9 mouse cellular contexts compared by ENCODE assay signal in genomic region chr7:6126690-6127448, GRCm38 (mm10). TPM values are rescaled to one million over a fixed set of nuclear protein-coding genes. Genes with fewer than 3 reads are reported as not detected.
DNase-seq lines count a peak whose midpoint lies in the region; ATAC-seq and TF ChIP-seq lines count a peak whose summit lies in the region.
"Had no signal": no experiment of that assay in that cellular context is flagged by ENCODE, and none has a peak within 500 bp of the region (broad histone marks: within the 10 kb centered on the region; RNA-seq: fewer than 3 reads in every experiment).

No protein-coding gene starts in this region.

- H3K27me3 ChIP-seq in heart, embryonic 16.5 days (ENCODE audit: control insufficient read depth, insufficient read depth, low read length) = no peaks in the 10 kb centered on the region
- no peaks in the 10 kb centered on the region for H3K27me3 ChIP-seq in liver, embryonic 13.5 days
- H3K27me3 ChIP-seq in neural tube, embryonic 11.5 days (ENCODE audit: control insufficient read depth, insufficient read depth, low read length) = no peaks in the 10 kb centered on the region
- no peaks in the 10 kb centered on the region for H3K27me3 ChIP-seq in stomach, embryonic 16.5 days (ENCODE audit: control insufficient read depth, insufficient read depth, low read length)
- H3K27me3 ChIP-seq: embryonic facial prominence, embryonic 13.5 days had no signal

- H3K27ac ChIP-seq in heart, embryonic 16.5 days (ENCODE audit: low read length) = no peak overlapping the region
- no peak overlapping the region for H3K27ac ChIP-seq in liver, embryonic 13.5 days
- H3K27ac ChIP-seq in neural tube, embryonic 11.5 days (ENCODE audit: low read depth, low read length) = no peak overlapping the region
- H3K27ac ChIP-seq in stomach, embryonic 16.5 days (ENCODE audit: low read length) = no peak overlapping the region
- H3K27ac ChIP-seq: embryonic facial prominence, embryonic 13.5 days had no signal

- peaks cover 9% of the 10 kb centered on the region for H3K36me3 ChIP-seq in heart, embryonic 16.5 days (ENCODE audit: control insufficient read depth, insufficient read depth)
- H3K36me3 ChIP-seq in liver, embryonic 13.5 days = peaks cover 4% of the 10 kb centered on the region
- peaks cover 1% of the 10 kb centered on the region; the same call in 1 of the 2 replicates for H3K36me3 ChIP-seq in neural tube, embryonic 11.5 days (ENCODE audit: control insufficient read depth, insufficient read depth, low read length)
- peaks cover 4% of the 10 kb centered on the region for H3K36me3 ChIP-seq in stomach, embryonic 16.5 days (ENCODE audit: control insufficient read depth, insufficient read depth, low read length)

- no peak overlapping the region for H3K4me2 ChIP-seq in heart, embryonic 16.5 days (ENCODE audit: low read depth, low read length)
- no peak overlapping the region for H3K4me2 ChIP-seq in liver, embryonic 13.5 days
- no peak overlapping the region for H3K4me2 ChIP-seq in neural tube, embryonic 11.5 days (ENCODE audit: low read depth)
- no peak overlapping the region for H3K4me2 ChIP-seq in stomach, embryonic 16.5 days (ENCODE audit: low read depth, low read length)
- H3K4me2 ChIP-seq: embryonic facial prominence, embryonic 13.5 days had no signal

- peak; percentile 84 for DNase-seq in CD4-positive helper T cell, adult 2 months (ENCODE audit: low read depth, low spot score)
- peak; percentile 92 for DNase-seq in brain, embryonic 14.5 days (ENCODE audit: low read depth)
- peak; percentile 49 for DNase-seq in fibroblast of lung, adult 2 months (ENCODE audit: low read depth)
- DNase-seq in kidney, postnatal 25 days = peak; percentile 83 to 91
- DNase-seq in liver, embryonic 13.5 days = peak; percentile 46
- DNase-seq in neural tube, embryonic 11.5 days (ENCODE audit: low spot score) = peak; percentile 57

- peak; percentile 77 for ATAC-seq in heart, embryonic 16.5 days (replicated peaks; ENCODE audit: extremely low read depth, insufficient read depth, low FRiP score)
- peak; percentile 50; the same call in 1 of the 2 replicates for ATAC-seq in liver, embryonic 13.5 days (ENCODE audit: low read depth)
- peak; percentile 39; the same call in 1 of the 2 replicates for ATAC-seq in neural tube, embryonic 11.5 days (ENCODE audit: insufficient read depth, low FRiP score, low TSS enrichment)
- ATAC-seq in stomach, embryonic 16.5 days (ENCODE audit: insufficient read depth, low FRiP score) = peak; percentile 71; the same call in 1 of the 2 replicates

- TF ChIP-seq POLR2A in brain, embryonic 14.5 days (IDR thresholded peaks at IDR 0.05; ENCODE audit: borderline replicate concordance, extremely low read depth, insufficient read depth, insufficient read length, poor library complexity, severe bottlenecking) = no peak

- H3K4me1 ChIP-seq in heart, embryonic 16.5 days (ENCODE audit: control insufficient read depth, insufficient read depth, low read length) = peaks cover 2% of the 10 kb centered on the region; the same call in 1 of the 2 replicates
- peaks cover 9% of the 10 kb centered on the region for H3K4me1 ChIP-seq in liver, embryonic 13.5 days (replicated peaks)
- no peaks in the 10 kb centered on the region for H3K4me1 ChIP-seq in neural tube, embryonic 11.5 days (ENCODE audit: control insufficient read depth, insufficient read depth, low read length)
- H3K4me1 ChIP-seq in stomach, embryonic 16.5 days (ENCODE audit: control insufficient read depth, insufficient read depth, low read length) = no peaks in the 10 kb centered on the region
- H3K4me1 ChIP-seq: embryonic facial prominence, embryonic 13.5 days had no signal

- no peak overlapping the region for H3K9ac ChIP-seq in heart, embryonic 16.5 days (ENCODE audit: low read length)
- no peak overlapping the region for H3K9ac ChIP-seq in liver, embryonic 13.5 days
- H3K9ac ChIP-seq in neural tube, embryonic 11.5 days (ENCODE audit: low read length) = no peak overlapping the region
- H3K9ac ChIP-seq in stomach, embryonic 16.5 days (ENCODE audit: low read length) = no peak overlapping the region
- H3K9ac ChIP-seq: embryonic facial prominence, embryonic 13.5 days had no signal

- H3K9me3 ChIP-seq in heart, embryonic 16.5 days (replicated peaks; ENCODE audit: control insufficient read depth, low read length) = 0 out of 2 replicates have a peak, but pooled peaks cover 3% of the 10 kb centered on the region
- H3K9me3 ChIP-seq in liver, embryonic 13.5 days (replicated peaks) = no peaks in the 10 kb centered on the region
- no peaks in the 10 kb centered on the region for H3K9me3 ChIP-seq in neural tube, embryonic 11.5 days (ENCODE audit: control insufficient read depth, low read length)
- 0 out of 2 replicates have a peak, but pooled peaks cover under 1% of the 10 kb centered on the region for H3K9me3 ChIP-seq in stomach, embryonic 16.5 days (replicated peaks; ENCODE audit: control insufficient read depth, low read length)
- H3K9me3 ChIP-seq: embryonic facial prominence, embryonic 13.5 days had no signal

- no peak overlapping the region for H3K4me3 ChIP-seq in heart, embryonic 16.5 days (ENCODE audit: low read length)
- no peak overlapping the region for H3K4me3 ChIP-seq in liver, embryonic 13.5 days (replicated peaks)
- H3K4me3 ChIP-seq in neural tube, embryonic 11.5 days (ENCODE audit: low read depth, low read length) = no peak overlapping the region
- H3K4me3 ChIP-seq in stomach, embryonic 16.5 days (replicated peaks; ENCODE audit: low read length) = no peak overlapping the region
- H3K4me3 ChIP-seq: embryonic facial prominence, embryonic 13.5 days had no signal

- WGBS in heart, embryonic 16.5 days = 35% methylated on average over 7 of the region's 7 CpGs
- WGBS in liver, embryonic 13.5 days (ENCODE audit: insufficient replicate concordance) = 24% methylated on average over 7 of the region's 7 CpGs
- 38% methylated on average over 7 of the region's 7 CpGs for WGBS in neural tube, embryonic 11.5 days
- 28% methylated on average over 7 of the region's 7 CpGs for WGBS in stomach, embryonic 16.5 days

- TF ChIP-seq CTCF in brain, embryonic 14.5 days (IDR thresholded peaks at IDR 0.05; ENCODE audit: borderline replicate concordance, extremely low read depth, insufficient read depth, insufficient read length) = peak; percentile 90

RNA-seq across cellular contexts. Expression of gene Zfp787, which starts 28.9 kb away (rescaled TPM):
- 47.4 and 54.0 TPM in 2 replicates for polyA plus RNA-seq in brain, embryonic 14.5 days (2012; rRNA removed)
- polyA plus RNA-seq in heart, embryonic 16.5 days (2015; fragmentation: Nextera tagmentation; extraction: Ambion mirVana) = 22.2 and 22.5 TPM in 2 replicates
- 9.9 and 12.0 TPM in 2 replicates for polyA plus RNA-seq in liver, embryonic 13.5 days (2015; fragmentation: Nextera tagmentation; extraction: Ambion mirVana)
- 12.5 and 12.9 TPM in 2 replicates for polyA plus RNA-seq in neural tube, embryonic 11.5 days (2014; fragmentation: Nextera tagmentation; extraction: Ambion mirVana)
- polyA plus RNA-seq in stomach, embryonic 16.5 days (2015; fragmentation: Nextera tagmentation; extraction: Ambion mirVana) = 15.0 and 22.0 TPM in 2 replicates

RNA-seq across cellular contexts. Expression of gene Zfp444, which starts 45.2 kb away (rescaled TPM):
- polyA plus RNA-seq in brain, embryonic 14.5 days (2012; rRNA removed) = 80.7 and 95.5 TPM in 2 replicates
- 34.4 and 35.4 TPM in 2 replicates for polyA plus RNA-seq in heart, embryonic 16.5 days (2015; fragmentation: Nextera tagmentation; extraction: Ambion mirVana)
- 19.6 and 21.0 TPM in 2 replicates for polyA plus RNA-seq in liver, embryonic 13.5 days (2015; fragmentation: Nextera tagmentation; extraction: Ambion mirVana)
- 71.2 and 71.5 TPM in 2 replicates for polyA plus RNA-seq in neural tube, embryonic 11.5 days (2014; fragmentation: Nextera tagmentation; extraction: Ambion mirVana)
- 28.8 and 32.7 TPM in 2 replicates for polyA plus RNA-seq in stomach, embryonic 16.5 days (2015; fragmentation: Nextera tagmentation; extraction: Ambion mirVana)
